Mouse (Mus musculus) MEL-GATA-1-ER (cell line): ENCODE measurements at regions not wholly inside any gene's neighbourhood (a gene's known extent, or its start where the extent isn't known, plus 50 kb on each side); places are given as distances from the start of the nearest gene placed in this dataset.

Experiments used
- DNase-seq: peaks from one replicate; pipeline ENCODE4 v3.0.0-alpha.2; 2012; ENCODE audit warnings: low read depth; ENCODE audit errors: extremely low read depth

- DNase-seq, result no peak
These were observed 61.2 kb upstream of the Lhx8 start for GRCm38 (mm10) chr3:154391629-154392028.

- no peak for DNase-seq
These were observed 58.2 kb upstream of the Lhx8 start for GRCm38 (mm10) chr3:154388656-154389055.

GRCm38 (mm10) chr3:154387271-154387670 is 56.8 kb upstream of the Lhx8 start:
- DNase-seq, result no peak

- DNase-seq, result no peak
These were observed 55.4 kb upstream of the Lhx8 start for GRCm38 (mm10) chr3:154385831-154386312.

DNA sequence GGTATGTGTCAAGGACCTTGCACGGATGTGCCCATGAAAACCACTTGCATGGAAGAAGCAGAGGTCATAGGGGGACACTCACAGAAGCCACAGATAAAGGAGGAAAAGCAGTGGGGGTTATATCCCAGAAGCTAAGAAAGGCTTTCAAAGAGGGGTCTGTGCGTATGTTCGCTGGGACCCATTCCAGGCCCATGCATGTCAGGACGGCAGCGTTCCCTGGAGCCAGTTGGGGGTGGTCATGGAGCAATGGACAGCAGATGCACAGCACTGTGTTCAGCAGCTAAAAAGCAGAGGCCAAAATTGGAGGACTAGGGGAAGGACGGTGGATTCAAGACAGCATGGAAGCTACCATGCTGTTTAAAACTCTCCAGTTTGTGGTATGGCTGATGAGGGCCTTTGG is 52.4 kb upstream of the Lhx8 start:
- no peak for DNase-seq

DNA sequence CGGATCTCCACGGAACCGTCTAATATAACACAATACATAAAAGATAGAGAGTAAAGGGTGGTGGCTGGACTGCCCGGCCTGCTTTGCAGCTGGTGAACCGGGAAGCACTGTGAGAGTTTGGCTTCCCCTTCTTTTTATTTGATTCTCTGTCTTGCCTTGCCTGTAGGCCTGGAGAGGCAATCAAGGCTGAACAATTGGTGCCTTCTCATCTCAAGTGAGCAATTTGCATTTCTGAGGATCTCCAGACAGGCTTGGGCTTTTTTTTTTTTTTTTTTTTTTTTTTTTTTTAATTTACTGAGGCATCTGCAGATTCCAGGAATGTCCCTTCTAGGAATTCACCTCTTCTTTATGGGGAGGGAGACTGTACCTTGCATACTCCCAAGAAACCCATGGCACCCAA is 51.1 kb upstream of the Lhx8 start:
- no peak for DNase-seq
